ENCODE assay signal across 9 mouse cellular contexts in genomic region chr1:73640726-73641451, GRCm38 (mm10).
DNase-seq lines count a peak whose midpoint lies in the region; ATAC-seq and TF ChIP-seq lines count a peak whose summit lies in the region.
"Had no signal": no experiment of that assay in that cellular context is flagged by ENCODE, and none has a peak within 500 bp of the region (broad histone marks: within the 10 kb centered on the region; RNA-seq: fewer than 3 reads in every experiment).

No protein-coding gene starts in this region.

- no peak for ATAC-seq in lung, postnatal 0 days
- ATAC-seq in hindbrain, postnatal 0 days: peak; percentile 29; the same call in 1 of the 2 replicates
- peak; percentile 79; the same call in 1 of the 2 replicates for ATAC-seq in stomach, embryonic 15.5 days (ENCODE audit: insufficient read depth, low FRiP score, low read depth)
- ATAC-seq in liver, embryonic 11.5 days (replicated peaks; ENCODE audit: low FRiP score): no peak

- no peaks in the 10 kb centered on the region for H3K9me3 ChIP-seq in heart, embryonic 10.5 days
- H3K9me3 ChIP-seq in lung, postnatal 0 days (ENCODE audit: low read length): no peaks in the 10 kb centered on the region
- no peaks in the 10 kb centered on the region for H3K9me3 ChIP-seq in hindbrain, postnatal 0 days (ENCODE audit: low read length)
- no peaks in the 10 kb centered on the region for H3K9me3 ChIP-seq in stomach, embryonic 15.5 days
- no peaks in the 10 kb centered on the region for H3K9me3 ChIP-seq in liver, embryonic 11.5 days (ENCODE audit: control insufficient read depth, low read length)

- no peak for TF ChIP-seq EP300 in lung, postnatal 0 days (IDR thresholded peaks at IDR 0.05)

- no peak overlapping the region for H3K9ac ChIP-seq in lung, postnatal 0 days (replicated peaks; ENCODE audit: low read depth)
- H3K9ac ChIP-seq in hindbrain, postnatal 0 days (replicated peaks; ENCODE audit: low read length): no peak overlapping the region
- H3K9ac ChIP-seq in stomach, embryonic 15.5 days: no peak overlapping the region
- H3K9ac ChIP-seq in liver, embryonic 11.5 days (ENCODE audit: low read depth, low read length): no peak overlapping the region

- H3K27me3 ChIP-seq in heart, embryonic 10.5 days (ENCODE audit: insufficient read depth, poor library complexity, severe bottlenecking): no peaks in the 10 kb centered on the region
- no peaks in the 10 kb centered on the region for H3K27me3 ChIP-seq in lung, postnatal 0 days (replicated peaks; ENCODE audit: insufficient read depth, low read length)
- H3K27me3 ChIP-seq in hindbrain, postnatal 0 days (ENCODE audit: insufficient read depth, low read length): no peaks in the 10 kb centered on the region
- H3K27me3 ChIP-seq in stomach, embryonic 15.5 days (replicated peaks): no peaks in the 10 kb centered on the region
- H3K27me3 ChIP-seq in liver, embryonic 11.5 days (replicated peaks; ENCODE audit: control insufficient read depth, insufficient read depth, low read length): no peaks in the 10 kb centered on the region

- H3K36me3 ChIP-seq in heart, embryonic 10.5 days: no peaks in the 10 kb centered on the region
- no peaks in the 10 kb centered on the region for H3K36me3 ChIP-seq in lung, postnatal 0 days (ENCODE audit: insufficient read depth, low read length)
- H3K36me3 ChIP-seq in hindbrain, postnatal 0 days (ENCODE audit: insufficient read depth, low read length): no peaks in the 10 kb centered on the region
- H3K36me3 ChIP-seq in stomach, embryonic 15.5 days: no peaks in the 10 kb centered on the region
- H3K36me3 ChIP-seq in liver, embryonic 11.5 days (ENCODE audit: control insufficient read depth, insufficient read depth, low read length): no peaks in the 10 kb centered on the region

- no peak for TF ChIP-seq CTCF in lung, postnatal 0 days (IDR thresholded peaks at IDR 0.05)
- no peak for TF ChIP-seq CTCF in hindbrain, postnatal 0 days (IDR thresholded peaks at IDR 0.05; ENCODE audit: low read depth)
- TF ChIP-seq CTCF in layer of hippocampus, adult 2 months (conservative IDR thresholded peaks at IDR 0.05): no peak

- peak overlapping the region; percentile 72 for H3K27ac ChIP-seq in heart, embryonic 10.5 days
- H3K27ac ChIP-seq in lung, postnatal 0 days (ENCODE audit: low read length): no peak overlapping the region
- H3K27ac ChIP-seq in hindbrain, postnatal 0 days: no peak overlapping the region
- peak overlapping the region; percentile 49; the same call in 1 of the 2 replicates for H3K27ac ChIP-seq in stomach, embryonic 15.5 days
- no peak overlapping the region for H3K27ac ChIP-seq in liver, embryonic 11.5 days (ENCODE audit: low read depth, low read length)
- no peak overlapping the region for H3K27ac ChIP-seq in layer of hippocampus, adult 2 months

- H3K4me3 ChIP-seq in heart, embryonic 10.5 days: no peak overlapping the region
- no peak overlapping the region for H3K4me3 ChIP-seq in lung, postnatal 0 days (ENCODE audit: low read depth, low read length)
- H3K4me3 ChIP-seq in hindbrain, postnatal 0 days (ENCODE audit: low read length): no peak overlapping the region
- no peak overlapping the region for H3K4me3 ChIP-seq in stomach, embryonic 15.5 days (replicated peaks)
- H3K4me3 ChIP-seq in liver, embryonic 11.5 days (ENCODE audit: low read depth, low read length): no peak overlapping the region
- H3K4me3 ChIP-seq in layer of hippocampus, adult 2 months: no peak overlapping the region

- peaks cover 27% of the 10 kb centered on the region for H3K4me1 ChIP-seq in heart, embryonic 10.5 days
- no peaks in the 10 kb centered on the region for H3K4me1 ChIP-seq in lung, postnatal 0 days (ENCODE audit: insufficient read depth, low read depth, low read length)
- H3K4me1 ChIP-seq in hindbrain, postnatal 0 days (ENCODE audit: insufficient read depth, low read length): no peaks in the 10 kb centered on the region; the same call in 1 of the 2 replicates
- H3K4me1 ChIP-seq in stomach, embryonic 15.5 days: peaks cover 10% of the 10 kb centered on the region
- H3K4me1 ChIP-seq in liver, embryonic 11.5 days (replicated peaks; ENCODE audit: control insufficient read depth, insufficient read depth, low read length): no peaks in the 10 kb centered on the region

- no peak for DNase-seq in heart, embryonic 10.5 days (ENCODE audit: low spot score)
- DNase-seq in heart, adult 18-20 months: no peak
- peak; percentile 24 for DNase-seq in lung, postnatal 0 days (ENCODE audit: low spot score)
- no peak for DNase-seq in lung, adult 18-20 months
- DNase-seq in hindbrain, postnatal 0 days (ENCODE audit: low spot score): peak; percentile 60
- no peak for DNase-seq in liver, embryonic 11.5 days (ENCODE audit: low spot score)
- no peak for DNase-seq in layer of hippocampus, adult 2 months (ENCODE audit: low spot score in 2 of 2)
- DNase-seq: thymus, postnatal 4 days had no signal

- WGBS in heart, embryonic 10.5 days: 51% methylated on average over 12 of the region's 12 CpGs
- WGBS in lung, postnatal 0 days: 44% methylated on average over 12 of the region's 12 CpGs
- 28% methylated on average over 12 of the region's 12 CpGs for WGBS in hindbrain, postnatal 0 days
- WGBS in stomach, embryonic 15.5 days: 40% methylated on average over 12 of the region's 12 CpGs
- WGBS in liver, embryonic 11.5 days: 68% methylated on average over 12 of the region's 12 CpGs

- H3K4me2 ChIP-seq in lung, postnatal 0 days (replicated peaks; ENCODE audit: low read depth, low read length): no peak overlapping the region
- H3K4me2 ChIP-seq in hindbrain, postnatal 0 days (ENCODE audit: low read depth, low read length): peak overlapping the region; percentile 16; the same call in 1 of the 2 replicates
- H3K4me2 ChIP-seq in stomach, embryonic 15.5 days: peak overlapping the region; percentile 7; the same call in 1 of the 2 replicates
- no peak overlapping the region for H3K4me2 ChIP-seq in liver, embryonic 11.5 days

Comparison
In these comparisons a context has a peak if more than half of its experiments do, and no peak if none do; other contexts are left out.
1. DNase-seq: peak in lung, postnatal 0 days (single experiment) and hindbrain, postnatal 0 days (single experiment); none in heart, embryonic 10.5 days (single experiment), heart, adult 18-20 months (0 of 2), lung, adult 18-20 months (0 of 2), liver, embryonic 11.5 days (single experiment) and layer of hippocampus, adult 2 months (0 of 2).
2. H3K27ac ChIP-seq: peak in heart, embryonic 10.5 days (single experiment) and stomach, embryonic 15.5 days (single experiment); none in lung, postnatal 0 days (single experiment), hindbrain, postnatal 0 days (single experiment), liver, embryonic 11.5 days (single experiment) and layer of hippocampus, adult 2 months (single experiment).
3. ATAC-seq: peak in hindbrain, postnatal 0 days (single experiment) and stomach, embryonic 15.5 days (single experiment); none in lung, postnatal 0 days (single experiment) and liver, embryonic 11.5 days (single experiment).
4. H3K4me2 ChIP-seq: peak in hindbrain, postnatal 0 days (single experiment) and stomach, embryonic 15.5 days (single experiment); none in lung, postnatal 0 days (single experiment) and liver, embryonic 11.5 days (single experiment).